ENCODE assay signal across 9 mouse cellular contexts in genomic region chr2:14738927-14739326, GRCm38 (mm10).
DNase-seq lines count a peak whose midpoint lies in the region; ATAC-seq lines count a peak whose summit lies in the region.
"Had no signal": no experiment of that assay in that cellular context is flagged by ENCODE, and none has a peak within 500 bp of the region (broad histone marks: within the 10 kb centered on the region; RNA-seq: fewer than 3 reads in every experiment).

No protein-coding gene starts in this region.

- peak overlapping the region; percentile 9 for H3K27ac ChIP-seq in hindbrain, embryonic 13.5 days
- H3K27ac ChIP-seq in midbrain, embryonic 10.5 days (replicated peaks) = peak overlapping the region; percentile 1
- no peak overlapping the region for H3K27ac ChIP-seq in kidney, embryonic 15.5 days
- H3K27ac ChIP-seq: liver, embryonic 15.5 days had no signal

- DNase-seq in ZHBTc4 (ENCODE audit: low read depth, low spot score) (peak; percentile 12), liver (no peak)
- peak; percentile 16 for DNase-seq in cerebellum, adult 9-10 months
- DNase-seq in midbrain, embryonic 10.5 days (ENCODE audit: low spot score) = no peak
- DNase-seq in spleen, adult 12 weeks (ENCODE audit: low spot score) = no peak

- H3K9ac ChIP-seq in hindbrain, embryonic 13.5 days = peak overlapping the region; percentile 46; the same call in 1 of the 2 replicates
- no peak overlapping the region for H3K9ac ChIP-seq in kidney, embryonic 15.5 days
- H3K9ac ChIP-seq: liver, embryonic 15.5 days had no signal

- H3K36me3 ChIP-seq in hindbrain, embryonic 13.5 days = no peaks in the 10 kb centered on the region
- H3K36me3 ChIP-seq in midbrain, embryonic 10.5 days = no peaks in the 10 kb centered on the region
- no peaks in the 10 kb centered on the region for H3K36me3 ChIP-seq in kidney, embryonic 15.5 days
- H3K36me3 ChIP-seq: liver, embryonic 15.5 days had no signal

- peak overlapping the region; percentile 47 for H3K4me2 ChIP-seq in hindbrain, embryonic 13.5 days
- H3K4me2 ChIP-seq in kidney, embryonic 15.5 days = no peak overlapping the region
- H3K4me2 ChIP-seq: liver, embryonic 15.5 days had no signal

- peak overlapping the region; percentile 8; the same call in 1 of the 2 replicates for H3K4me3 ChIP-seq in hindbrain, embryonic 13.5 days
- no peak overlapping the region for H3K4me3 ChIP-seq in midbrain, embryonic 10.5 days
- no peak overlapping the region for H3K4me3 ChIP-seq in kidney, embryonic 15.5 days (replicated peaks)
- H3K4me3 ChIP-seq: liver, embryonic 15.5 days had no signal

- H3K9me3 ChIP-seq in hindbrain, embryonic 13.5 days = no peaks in the 10 kb centered on the region
- no peaks in the 10 kb centered on the region for H3K9me3 ChIP-seq in midbrain, embryonic 10.5 days (replicated peaks)
- no peaks in the 10 kb centered on the region for H3K9me3 ChIP-seq in kidney, embryonic 15.5 days (replicated peaks)
- H3K9me3 ChIP-seq: liver, embryonic 15.5 days had no signal

- peak; percentile 72 for ATAC-seq in hindbrain, embryonic 13.5 days (ENCODE audit: low FRiP score)
- no peak for ATAC-seq in kidney, embryonic 15.5 days (replicated peaks; ENCODE audit: low FRiP score)
- no peak for ATAC-seq in CD4-positive, CD25-positive, alpha-beta regulatory T cell, adult 4 months

- H3K27me3 ChIP-seq in hindbrain, embryonic 13.5 days = no peaks in the 10 kb centered on the region
- H3K27me3 ChIP-seq in midbrain, embryonic 10.5 days (ENCODE audit: low read depth, poor library complexity, severe bottlenecking) = no peaks in the 10 kb centered on the region
- H3K27me3 ChIP-seq in kidney, embryonic 15.5 days = no peaks in the 10 kb centered on the region
- H3K27me3 ChIP-seq: liver, embryonic 15.5 days had no signal

- WGBS in hindbrain, embryonic 13.5 days = 38% methylated on average over 9 of the region's 9 CpGs
- 56% methylated on average over 9 of the region's 9 CpGs for WGBS in midbrain, embryonic 10.5 days
- WGBS in kidney, embryonic 15.5 days = 41% methylated on average over 9 of the region's 9 CpGs

- H3K4me1 ChIP-seq in hindbrain, embryonic 13.5 days (replicated peaks) = peaks cover 22% of the 10 kb centered on the region
- H3K4me1 ChIP-seq in midbrain, embryonic 10.5 days = peaks cover 16% of the 10 kb centered on the region
- no peaks in the 10 kb centered on the region for H3K4me1 ChIP-seq in kidney, embryonic 15.5 days
- H3K4me1 ChIP-seq: liver, embryonic 15.5 days had no signal

Comparison
In these comparisons a context has a peak if more than half of its experiments do, and no peak if none do; other contexts are left out.
1. DNase-seq: peak in ZHBTc4 (single experiment) and cerebellum, adult 9-10 months (single experiment); none in midbrain, embryonic 10.5 days (single experiment), spleen, adult 12 weeks (single experiment) and liver (single experiment).